In the genomic region with DNA sequence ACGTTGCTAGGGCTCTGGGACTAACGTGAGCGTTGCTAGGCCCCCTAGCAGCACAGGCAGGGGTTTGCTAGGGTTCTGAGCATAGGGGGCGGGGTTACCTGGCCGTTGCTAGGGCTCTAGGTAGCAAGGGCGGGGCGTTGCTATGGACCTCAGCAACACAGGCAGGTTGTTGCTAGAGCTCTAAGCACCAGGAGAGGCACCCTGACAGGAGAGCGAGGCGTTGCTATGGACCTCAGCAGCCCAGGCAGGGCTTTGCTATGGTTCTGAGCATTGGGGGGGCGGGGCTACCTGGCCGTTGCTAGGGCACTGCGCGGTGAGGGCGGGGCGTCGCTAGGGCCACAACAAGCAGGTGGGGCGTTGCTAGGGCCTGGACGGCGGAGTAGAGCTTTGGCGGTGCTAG, we compare ENCODE assay signal across 8 mouse cellular contexts. TPM values are rescaled to one million over a fixed set of nuclear protein-coding genes. Genes with fewer than 3 reads are reported as not detected.
DNase-seq lines count a peak whose midpoint lies in the region; ATAC-seq and TF ChIP-seq lines count a peak whose summit lies in the region.

No protein-coding gene starts in this region.

- 0 out of 2 replicates have a peak, but pooled peaks have one; percentile 2 for TF ChIP-seq CTCF in liver, embryonic 14.5 days (IDR thresholded peaks at IDR 0.05; ENCODE audit: low read depth)

- under 1% methylated on average over 20 of the region's 20 CpGs for WGBS in embryonic facial prominence, embryonic 10.5 days
- WGBS in intestine, embryonic 14.5 days: under 1% methylated on average over 20 of the region's 20 CpGs
- under 1% methylated on average over 20 of the region's 20 CpGs for WGBS in liver, embryonic 14.5 days (ENCODE audit: insufficient replicate concordance)

- H3K9me3 ChIP-seq in embryonic facial prominence, embryonic 10.5 days: no peaks in the 10 kb centered on the region
- H3K9me3 ChIP-seq in intestine, embryonic 14.5 days (ENCODE audit: control insufficient read depth, low read length): no peaks in the 10 kb centered on the region
- no peaks in the 10 kb centered on the region for H3K9me3 ChIP-seq in liver, embryonic 14.5 days (ENCODE audit: control insufficient read depth, low read length)

- H3K4me3 ChIP-seq in embryonic facial prominence, embryonic 10.5 days: peak overlapping the region; percentile 78
- H3K4me3 ChIP-seq in intestine, embryonic 14.5 days (ENCODE audit: low read depth, low read length): peak overlapping the region; percentile 72
- peak overlapping the region; percentile 45 to 67 for H3K4me3 ChIP-seq in liver, embryonic 14.5 days (ENCODE audit: insufficient read depth in 1 of 2, low read depth in 2 of 2, low read length in 2 of 2)

- no peak for DNase-seq in frontal cortex, postnatal 25 days (ENCODE audit: low spot score in 2 of 2)
- peak; percentile 99 for DNase-seq in ES-CJ7 (ENCODE audit: low read depth, low spot score)
- peak; percentile 87 for DNase-seq in embryonic facial prominence, embryonic 10.5 days (ENCODE audit: low spot score)
- DNase-seq in intestine, embryonic 14.5 days (ENCODE audit: low spot score): peak; percentile 93
- peak; percentile 54 to 63 (median 62) for DNase-seq in liver, embryonic 14.5 days (ENCODE audit: low read depth in 3 of 3, low spot score in 3 of 3)
- DNase-seq in natural killer cell, adult 2 months (ENCODE audit: low spot score in 2 of 2): peak; percentile 89 to 91
- no peak for DNase-seq in layer of hippocampus, adult 9-11 months

- H3K36me3 ChIP-seq in embryonic facial prominence, embryonic 10.5 days (replicated peaks): peaks cover 21% of the 10 kb centered on the region
- H3K36me3 ChIP-seq in intestine, embryonic 14.5 days (ENCODE audit: control insufficient read depth, insufficient read depth, low read length): no peaks in the 10 kb centered on the region
- H3K36me3 ChIP-seq in liver, embryonic 14.5 days (replicated peaks; ENCODE audit: control insufficient read depth, insufficient read depth, low read depth): no peaks in the 10 kb centered on the region; the same call in 1 of the 2 replicates

- H3K4me2 ChIP-seq in intestine, embryonic 14.5 days (ENCODE audit: low read length): peak overlapping the region; percentile 82
- peak overlapping the region; percentile 74 for H3K4me2 ChIP-seq in liver, embryonic 14.5 days (ENCODE audit: low read depth)

- peaks cover 70% of the 10 kb centered on the region for H3K27me3 ChIP-seq in embryonic facial prominence, embryonic 10.5 days (replicated peaks; ENCODE audit: low read depth, poor library complexity, severe bottlenecking)
- no peaks in the 10 kb centered on the region; the same call in 1 of the 2 replicates for H3K27me3 ChIP-seq in intestine, embryonic 14.5 days (replicated peaks; ENCODE audit: control insufficient read depth, insufficient read depth, low read length)
- peaks cover 11% of the 10 kb centered on the region for H3K27me3 ChIP-seq in liver, embryonic 14.5 days (ENCODE audit: control insufficient read depth, insufficient read depth, low read length)

- peak overlapping the region; percentile 80 for H3K9ac ChIP-seq in intestine, embryonic 14.5 days (ENCODE audit: low read length)
- no peak overlapping the region for H3K9ac ChIP-seq in liver, embryonic 14.5 days (replicated peaks)

- H3K27ac ChIP-seq in embryonic facial prominence, embryonic 10.5 days (replicated peaks): peak overlapping the region; percentile 89
- peak overlapping the region; percentile 77 for H3K27ac ChIP-seq in intestine, embryonic 14.5 days (ENCODE audit: low read depth)
- H3K27ac ChIP-seq in liver, embryonic 14.5 days: no peak overlapping the region

- peak; percentile 20; the same call in 1 of the 2 replicates for ATAC-seq in frontal cortex, adult (ENCODE audit: low TSS enrichment)
- ATAC-seq in intestine, embryonic 14.5 days (replicated peaks; ENCODE audit: low FRiP score, low TSS enrichment, low read depth): peak; percentile 49
- peak; percentile 4; the same call in 1 of the 2 replicates for ATAC-seq in liver, embryonic 14.5 days (ENCODE audit: insufficient read depth)

- TF ChIP-seq EP300 in liver, embryonic 14.5 days (IDR thresholded peaks at IDR 0.05; ENCODE audit: low read depth): no peak

- H3K4me1 ChIP-seq in embryonic facial prominence, embryonic 10.5 days: peaks cover 77% of the 10 kb centered on the region
- H3K4me1 ChIP-seq in intestine, embryonic 14.5 days (replicated peaks; ENCODE audit: control insufficient read depth, insufficient read depth, low read length): peaks cover 20% of the 10 kb centered on the region
- peaks cover 27 to 28% of the 10 kb centered on the region in 2 experiments for H3K4me1 ChIP-seq in liver, embryonic 14.5 days (replicated peaks; ENCODE audit: control insufficient read depth in 2 of 2, insufficient read depth in 2 of 2, low read length in 1 of 2)

RNA-seq across cellular contexts. Expression of a gene that starts 12.2 kb away (rescaled TPM):
- polyA plus RNA-seq in embryonic facial prominence, embryonic 10.5 days (2016; fragmentation: Nextera tagmentation; extraction: Ambion mirVana): 12.4 and 13.9 TPM in 2 replicates
- 13.1 and 16.7 TPM in 2 replicates for polyA plus RNA-seq in intestine, embryonic 14.5 days (2014; fragmentation: Nextera tagmentation; extraction: Ambion mirVana)
- 11.1 and 13.0 TPM in 2 replicates for polyA plus RNA-seq in liver, embryonic 14.5 days (2012; rRNA removed)
- polyA plus RNA-seq in liver, embryonic 14.5 days (2014; fragmentation: Nextera tagmentation; extraction: Ambion mirVana): 5.4 and 6.3 TPM in 2 replicates

RNA-seq across cellular contexts. Expression of a gene that starts 15.5 kb away (rescaled TPM):
- polyA plus RNA-seq in embryonic facial prominence, embryonic 10.5 days (2016; fragmentation: Nextera tagmentation; extraction: Ambion mirVana): not detected in 2 replicates
- polyA plus RNA-seq in intestine, embryonic 14.5 days (2014; fragmentation: Nextera tagmentation; extraction: Ambion mirVana): 0.24 and 0.35 TPM in 2 replicates
- polyA plus RNA-seq in liver, embryonic 14.5 days (2012; rRNA removed): 0.11 and 0.13 TPM in 2 replicates
- 0.18 and 0.39 TPM in 2 replicates for polyA plus RNA-seq in liver, embryonic 14.5 days (2014; fragmentation: Nextera tagmentation; extraction: Ambion mirVana)

RNA-seq across cellular contexts. Expression of a gene that starts 16.2 kb away (rescaled TPM):
- polyA plus RNA-seq in embryonic facial prominence, embryonic 10.5 days (2016; fragmentation: Nextera tagmentation; extraction: Ambion mirVana): 79.2 and 79.8 TPM in 2 replicates
- polyA plus RNA-seq in intestine, embryonic 14.5 days (2014; fragmentation: Nextera tagmentation; extraction: Ambion mirVana): 40.7 and 47.3 TPM in 2 replicates
- 13.2 and 17.5 TPM in 2 replicates for polyA plus RNA-seq in liver, embryonic 14.5 days (2012; rRNA removed)
- 8.2 and 12.0 TPM in 2 replicates for polyA plus RNA-seq in liver, embryonic 14.5 days (2014; fragmentation: Nextera tagmentation; extraction: Ambion mirVana)

RNA-seq across cellular contexts. Expression of a gene that starts 32.0 kb away (rescaled TPM):
- 28.2 and 34.5 TPM in 2 replicates for polyA plus RNA-seq in embryonic facial prominence, embryonic 10.5 days (2016; fragmentation: Nextera tagmentation; extraction: Ambion mirVana)
- polyA plus RNA-seq in intestine, embryonic 14.5 days (2014; fragmentation: Nextera tagmentation; extraction: Ambion mirVana): 58.6 and 59.9 TPM in 2 replicates
- polyA plus RNA-seq in liver, embryonic 14.5 days (2012; rRNA removed): 25.3 and 28.5 TPM in 2 replicates
- 39.8 and 41.5 TPM in 2 replicates for polyA plus RNA-seq in liver, embryonic 14.5 days (2014; fragmentation: Nextera tagmentation; extraction: Ambion mirVana)

RNA-seq across cellular contexts. Expression of a gene that starts 38.2 kb away (rescaled TPM):
- 13.6 and 16.2 TPM in 2 replicates for polyA plus RNA-seq in embryonic facial prominence, embryonic 10.5 days (2016; fragmentation: Nextera tagmentation; extraction: Ambion mirVana)
- 27.7 and 28.6 TPM in 2 replicates for polyA plus RNA-seq in intestine, embryonic 14.5 days (2014; fragmentation: Nextera tagmentation; extraction: Ambion mirVana)
- 2.7 and 3.2 TPM in 2 replicates for polyA plus RNA-seq in liver, embryonic 14.5 days (2012; rRNA removed)
- 1.6 and 2.4 TPM in 2 replicates for polyA plus RNA-seq in liver, embryonic 14.5 days (2014; fragmentation: Nextera tagmentation; extraction: Ambion mirVana)

Comparison
In these comparisons a context has a peak if more than half of its experiments do, and no peak if none do; other contexts are left out.
1. DNase-seq: peak in ES-CJ7 (single experiment), embryonic facial prominence, embryonic 10.5 days (single experiment), intestine, embryonic 14.5 days (single experiment), liver, embryonic 14.5 days (3 of 3) and natural killer cell, adult 2 months (2 of 2); none in frontal cortex, postnatal 25 days (0 of 2) and layer of hippocampus, adult 9-11 months (single experiment).
2. Peak in every context shown above with its lines, with median percentiles within 50 percentile points of each other: ATAC-seq and H3K4me3 ChIP-seq.